Mouse (Mus musculus) brain, embryonic 14.5 days (tissue): Measurements from ENCODE around the gene Gm14444. TPM values are rescaled to one million over a fixed set of nuclear protein-coding genes. Genes with fewer than 3 reads are reported as not detected.
"Not testable (repeated sequence)": the region's sequence is repeated elsewhere in the genome, so short reads cannot be mapped to it uniquely, and the experiment has no call there.

Experiments used
- DNase-seq: peaks from one replicate; pipeline ENCODE4 v3.0.0-alpha.2; 2011; ENCODE audit warnings: low read depth
- polyA plus RNA-seq: library from polyadenylated mRNA; depleted of rRNA; stranded (reverse); fragments of >200 nt; gene quantifications from 2 replicates; pipeline ENCODE4 v1.2.3, GENCODE M21; 2012; rRNA removed

Gm14444 gene
- 0.08 and 0.13 TPM in 2 replicates for polyA plus RNA-seq

GRCm38 (mm10) chr2:175010022-175010421, at the start of gene Gm14444:
Gm14444 (plus strand) TSS chr2:175010241.
- not testable (repeated sequence) for DNase-seq

- not testable (repeated sequence) for DNase-seq
Measured at GRCm38 (mm10) chr2:174965466-174965865, 44.6 kb upstream of the Gm14444 start.

GRCm38 (mm10) chr2:175044268-175044667, 34.2 kb downstream of the Gm14444 start:
- not testable (repeated sequence) for DNase-seq

- DNase-seq, result not testable (repeated sequence)
Measured at GRCm38 (mm10) chr2:175067681-175068261, 57.7 kb downstream of the Gm14444 start, which contains the start of gene Gm14393. Gm14393 (minus strand) TSS chr2:175067781.

Other genes starting within 250 kb of the Gm14444 start
- gene Edn3, start 249.6 kb upstream of the Gm14444 start, polyA plus RNA-seq, result 2.5 and 4.3 TPM in 2 replicates
- gene Gm14393, start 57.5 kb downstream of the Gm14444 start, polyA plus RNA-seq, result 0.34 TPM in 1 of 2 replicates, not detected in the other
- 6.5 and 8.1 TPM in 2 replicates for gene Gm14399, start 131.8 kb downstream of the Gm14444 start, polyA plus RNA-seq
- gene Gm14443, start 165.6 kb downstream of the Gm14444 start, polyA plus RNA-seq, result 1.2 and 1.9 TPM in 2 replicates
- gene Gm14391, start 196.7 kb downstream of the Gm14444 start, polyA plus RNA-seq, result 12.4 and 14.3 TPM in 2 replicates